Mouse (Mus musculus): ENCODE results near the gene Itgal. TPM values are rescaled to one million over a fixed set of nuclear protein-coding genes. Genes with fewer than 3 reads are reported as not detected.
"Not testable (repeated sequence)": the region's sequence is repeated elsewhere in the genome, so short reads cannot be mapped to it uniquely, and the experiment has no call there.

The Itgal gene
- polyA plus RNA-seq, 1 experiment from 2014 or later: 0.91 TPM

DNA sequence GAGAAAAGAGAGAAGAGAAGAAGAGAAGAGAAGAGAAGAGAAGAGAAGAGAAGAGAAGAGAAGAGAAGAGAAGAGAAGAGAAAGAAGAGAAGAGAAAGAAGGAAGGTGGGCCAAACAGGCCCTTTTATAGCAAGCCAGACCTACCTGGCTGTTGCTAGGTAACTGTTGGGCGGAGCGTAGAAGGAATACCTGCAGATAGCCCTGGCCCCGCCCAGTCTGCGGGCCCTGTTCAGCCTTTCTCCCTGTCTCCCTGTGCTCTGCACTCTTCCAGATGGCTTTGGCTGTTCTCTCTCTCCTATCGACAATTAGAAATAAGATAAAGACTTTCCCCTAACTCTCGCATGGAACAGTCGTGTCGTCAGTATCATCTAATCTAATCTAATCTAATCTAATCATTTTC, 50.6 kb downstream of the Itgal start:
- H3K4me3 ChIP-seq (ENCODE audit: low read depth, low read length): peak overlapping the region; percentile 78
- H3K27me3 ChIP-seq (ENCODE audit: control insufficient read depth, insufficient read depth, low read length): no peaks in the 10 kb centered on the region
- H3K9ac ChIP-seq (replicated peaks; ENCODE audit: low read depth, low read length): peak overlapping the region; percentile 90; the same call in 1 of the 2 replicates
- peaks cover 13% of the 10 kb centered on the region; the same call in 1 of the 2 replicates for H3K36me3 ChIP-seq (ENCODE audit: control insufficient read depth, insufficient read depth, low read length)
- ATAC-seq (ENCODE audit: insufficient number of reproducible peaks, insufficient read depth, low FRiP score, low read depth): 0 out of 2 replicates have a peak, but pooled peaks have one; percentile 35
- H3K27ac ChIP-seq (ENCODE audit: low read length): peak overlapping the region; percentile 94
- H3K4me1 ChIP-seq (ENCODE audit: control insufficient read depth, insufficient read depth, low read length): peaks cover 12% of the 10 kb centered on the region
- H3K4me2 ChIP-seq (replicated peaks; ENCODE audit: low read depth, low read length): peak overlapping the region; percentile 64
- 11% methylated on average over 8 of the region's 8 CpGs for WGBS
- H3K9me3 ChIP-seq (ENCODE audit: control insufficient read depth, low read depth, low read length): no peaks in the 10 kb centered on the region

DNA sequence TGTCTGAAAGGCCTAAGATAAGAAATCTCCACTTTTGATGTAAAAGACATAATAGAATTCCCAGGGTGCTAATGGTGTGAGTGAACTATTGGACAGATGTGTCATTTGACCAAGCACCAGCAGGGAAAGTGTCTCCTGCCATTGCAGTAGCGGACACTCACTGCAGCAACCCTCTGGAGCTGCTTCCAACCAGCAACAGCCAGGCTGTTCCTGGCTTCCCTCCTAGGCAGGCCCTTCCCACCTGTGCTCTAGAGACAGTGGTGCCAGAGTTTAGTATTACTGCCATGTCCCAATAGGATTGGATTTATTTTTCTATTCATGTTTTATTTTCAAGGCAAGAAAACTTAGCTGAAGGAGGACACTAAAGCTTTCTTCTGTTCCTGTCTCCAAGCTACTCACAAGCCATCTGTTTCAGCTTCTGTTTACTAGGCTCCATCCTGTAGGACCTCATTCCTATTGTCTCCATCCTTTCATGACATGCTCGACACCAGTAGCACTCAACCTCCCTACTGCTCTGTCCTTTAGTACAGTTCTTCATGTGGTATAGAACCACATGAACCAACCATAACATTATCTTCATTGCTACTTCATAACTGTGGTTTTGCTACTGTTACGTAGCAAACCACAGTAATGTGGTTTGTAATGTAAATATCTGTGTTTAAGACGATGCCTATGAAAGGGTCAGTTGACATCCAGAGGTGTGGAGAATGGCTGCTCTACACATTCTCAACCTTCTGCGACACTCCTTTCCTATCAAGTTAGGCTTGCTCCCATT, 55.4 kb downstream of the Itgal start:
- 86% methylated on average over 5 of the region's 5 CpGs for WGBS
- no peak overlapping the region for H3K27ac ChIP-seq (ENCODE audit: low read length)

DNA sequence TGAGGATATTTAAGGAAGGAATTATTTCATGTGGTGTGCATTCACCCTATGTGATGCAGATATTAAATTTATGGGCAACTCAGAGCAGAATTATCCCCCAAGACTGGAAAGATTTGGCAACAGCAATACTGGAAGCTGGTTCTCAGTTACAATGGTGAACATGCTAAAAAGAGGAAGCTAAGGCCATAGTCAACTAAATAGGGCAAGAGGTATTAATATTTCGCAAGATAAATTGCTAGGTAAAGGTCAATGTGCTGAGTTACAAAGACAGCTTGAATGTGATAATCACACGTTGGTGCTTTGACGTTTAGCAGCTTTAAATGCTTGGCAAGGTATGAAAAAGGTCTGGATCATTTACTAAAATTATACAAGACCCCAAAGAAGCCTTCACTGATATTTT, 59.7 kb downstream of the Itgal start:
- Histone ChIP-seq H3K4me1 (ENCODE audit: control insufficient read depth, insufficient read depth, low read length) (no peaks in the 10 kb centered on the region), H3K4me3 (ENCODE audit: low read depth, low read length) (no peak overlapping the region), H3K9me3 (ENCODE audit: control insufficient read depth, low read depth, low read length) (no peaks in the 10 kb centered on the region), H3K27ac (ENCODE audit: low read length) (no peak overlapping the region), H3K36me3 (ENCODE audit: control insufficient read depth, insufficient read depth, low read length) (no peaks in the 10 kb centered on the region), H3K4me2 (replicated peaks; ENCODE audit: low read depth, low read length) (no peak overlapping the region), H3K27me3 (ENCODE audit: control insufficient read depth, insufficient read depth, low read length) (no peaks in the 10 kb centered on the region), H3K9ac (replicated peaks; ENCODE audit: low read depth, low read length) (no peak overlapping the region)
- WGBS: 48% methylated on average over 3 of the region's 3 CpGs
- no peak for ATAC-seq (ENCODE audit: insufficient number of reproducible peaks, insufficient read depth, low FRiP score, low read depth)

More for the DNA sequence above, 55.4 kb downstream of the Itgal start:
- ATAC-seq (ENCODE audit: insufficient number of reproducible peaks, insufficient read depth, low FRiP score, low read depth): no peak
- Histone ChIP-seq H3K9ac (replicated peaks; ENCODE audit: low read depth, low read length) (no peak overlapping the region), H3K4me2 (replicated peaks; ENCODE audit: low read depth, low read length) (no peak overlapping the region), H3K36me3 (ENCODE audit: control insufficient read depth, insufficient read depth, low read length) (no peaks in the 10 kb centered on the region), H3K27me3 (ENCODE audit: control insufficient read depth, insufficient read depth, low read length) (no peaks in the 10 kb centered on the region), H3K4me1 (ENCODE audit: control insufficient read depth, insufficient read depth, low read length) (peaks cover 6% of the 10 kb centered on the region), H3K4me3 (ENCODE audit: low read depth, low read length) (no peak overlapping the region), H3K9me3 (ENCODE audit: control insufficient read depth, low read depth, low read length) (no peaks in the 10 kb centered on the region)

DNA sequence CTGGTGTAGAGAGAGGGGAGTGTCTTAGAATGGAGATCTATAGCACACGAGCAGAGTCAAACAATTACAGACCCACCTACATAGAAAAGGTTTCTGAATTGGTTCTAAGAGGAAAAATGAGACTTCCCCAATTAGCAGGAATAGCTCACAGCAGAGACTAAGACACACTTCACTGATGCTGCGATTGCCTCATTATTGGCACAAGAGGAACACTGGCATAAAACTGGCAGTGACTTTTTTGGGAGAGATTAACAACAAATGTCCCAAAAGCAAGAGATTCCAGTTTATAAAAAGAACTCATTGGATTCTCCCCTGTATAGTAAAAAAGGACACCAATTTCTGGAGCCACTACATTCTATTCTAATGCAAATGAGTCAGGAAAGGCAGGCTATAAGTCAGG, 61.8 kb downstream of the Itgal start:
- H3K9ac ChIP-seq (replicated peaks; ENCODE audit: low read depth, low read length): no peak overlapping the region
- no peak overlapping the region for H3K27ac ChIP-seq (ENCODE audit: low read length)
- 69% methylated on average over 2 of the region's 2 CpGs for WGBS
- H3K27me3 ChIP-seq (ENCODE audit: control insufficient read depth, insufficient read depth, low read length): no peaks in the 10 kb centered on the region
- H3K36me3 ChIP-seq (ENCODE audit: control insufficient read depth, insufficient read depth, low read length): no peaks in the 10 kb centered on the region
- H3K9me3 ChIP-seq (ENCODE audit: control insufficient read depth, low read depth, low read length): no peaks in the 10 kb centered on the region
- no peak overlapping the region for H3K4me3 ChIP-seq (ENCODE audit: low read depth, low read length)
- H3K4me1 ChIP-seq (ENCODE audit: control insufficient read depth, insufficient read depth, low read length): no peaks in the 10 kb centered on the region
- no peak for ATAC-seq (ENCODE audit: insufficient number of reproducible peaks, insufficient read depth, low FRiP score, low read depth)
- no peak overlapping the region for H3K4me2 ChIP-seq (replicated peaks; ENCODE audit: low read depth, low read length)

DNA sequence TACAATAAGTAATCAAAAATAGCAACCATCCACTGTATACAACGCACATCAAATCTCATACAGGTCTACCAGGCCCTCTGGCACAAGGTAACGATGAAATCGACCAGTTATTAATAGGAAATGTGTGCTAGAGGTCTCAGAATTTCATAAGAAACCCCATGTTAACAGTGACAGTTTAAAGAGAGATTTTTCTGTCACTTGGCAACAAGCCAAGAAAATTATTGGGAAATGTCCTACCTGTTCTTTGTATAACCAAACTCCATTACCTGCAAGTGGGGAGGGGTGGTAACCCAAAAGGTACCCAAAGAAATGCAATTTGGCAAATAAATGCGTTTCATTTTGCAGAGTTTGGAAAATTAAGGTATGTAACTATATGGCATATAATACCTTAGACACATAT, 62.4 kb downstream of the Itgal start:
- H3K4me1 ChIP-seq (ENCODE audit: control insufficient read depth, insufficient read depth, low read length): peaks cover 2% of the 10 kb centered on the region; the same call in 1 of the 2 replicates
- no peak overlapping the region for H3K4me3 ChIP-seq (ENCODE audit: low read depth, low read length)
- no peaks in the 10 kb centered on the region for H3K36me3 ChIP-seq (ENCODE audit: control insufficient read depth, insufficient read depth, low read length)
- no peak overlapping the region for H3K27ac ChIP-seq (ENCODE audit: low read length)
- H3K9ac ChIP-seq (replicated peaks; ENCODE audit: low read depth, low read length): no peak overlapping the region
- no peaks in the 10 kb centered on the region for H3K9me3 ChIP-seq (ENCODE audit: control insufficient read depth, low read depth, low read length)
- no peak overlapping the region for H3K4me2 ChIP-seq (replicated peaks; ENCODE audit: low read depth, low read length)
- 62% methylated on average over 4 of the region's 4 CpGs for WGBS
- peaks cover 3% of the 10 kb centered on the region; the same call in 1 of the 2 replicates for H3K27me3 ChIP-seq (ENCODE audit: control insufficient read depth, insufficient read depth, low read length)
- ATAC-seq (ENCODE audit: insufficient number of reproducible peaks, insufficient read depth, low FRiP score, low read depth): no peak

DNA sequence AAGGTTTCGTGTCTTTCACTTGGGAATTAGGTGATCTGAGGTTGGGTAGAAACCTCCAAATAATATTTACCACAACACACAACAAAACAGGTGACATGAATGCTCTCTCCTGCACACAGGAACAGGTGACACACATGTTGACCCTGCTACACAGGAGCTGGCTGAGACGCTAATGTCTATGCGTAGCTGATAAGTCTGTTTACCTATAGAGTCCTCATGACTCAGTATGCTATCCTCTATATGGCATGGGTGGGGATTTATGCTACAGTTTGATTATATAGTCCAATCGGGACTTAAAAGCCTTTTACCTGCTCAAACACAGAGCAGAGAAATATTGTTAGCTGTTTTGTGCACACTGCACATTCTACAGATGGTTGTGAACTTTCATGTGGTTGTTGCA, 64.2 kb downstream of the Itgal start:
- Histone ChIP-seq H3K9me3 (ENCODE audit: control insufficient read depth, low read depth, low read length) (no peaks in the 10 kb centered on the region), H3K4me2 (replicated peaks; ENCODE audit: low read depth, low read length) (no peak overlapping the region), H3K27me3 (ENCODE audit: control insufficient read depth, insufficient read depth, low read length) (peaks cover 3% of the 10 kb centered on the region; the same call in 1 of the 2 replicates), H3K4me3 (ENCODE audit: low read depth, low read length) (no peak overlapping the region), H3K9ac (replicated peaks; ENCODE audit: low read depth, low read length) (no peak overlapping the region), H3K4me1 (ENCODE audit: control insufficient read depth, insufficient read depth, low read length) (peaks cover 7% of the 10 kb centered on the region; the same call in 1 of the 2 replicates), H3K27ac (ENCODE audit: low read length) (no peak overlapping the region), H3K36me3 (ENCODE audit: control insufficient read depth, insufficient read depth, low read length) (no peaks in the 10 kb centered on the region)
- 44% methylated on average over 4 of the region's 4 CpGs for WGBS
- ATAC-seq (ENCODE audit: insufficient number of reproducible peaks, insufficient read depth, low FRiP score, low read depth): no peak

DNA sequence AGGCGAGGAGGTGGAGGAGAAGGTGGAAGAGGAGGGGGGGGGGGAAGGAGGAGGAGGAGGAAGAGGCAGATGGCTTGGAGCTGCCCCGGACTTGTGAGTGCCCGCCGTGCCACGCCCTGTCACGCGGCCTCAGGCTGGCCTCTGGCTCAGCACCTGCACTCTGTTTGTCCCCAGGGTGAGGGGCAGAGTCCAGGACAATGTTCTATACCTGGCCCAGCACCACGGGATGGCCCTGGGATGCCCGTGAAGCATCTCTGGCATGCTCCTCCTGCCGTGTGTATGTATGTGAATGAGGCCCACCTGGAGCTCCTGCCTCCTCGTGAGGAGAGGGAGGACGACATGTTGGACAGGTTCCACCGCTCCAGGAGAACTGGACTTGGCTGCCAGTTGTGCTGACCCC, 65.4 kb downstream of the Itgal start:
- peaks cover 7% of the 10 kb centered on the region; the same call in 1 of the 2 replicates for H3K4me1 ChIP-seq (ENCODE audit: control insufficient read depth, insufficient read depth, low read length)
- 38% methylated on average over 13 of the region's 13 CpGs for WGBS
- 0 out of 2 replicates have a peak, but pooled peaks have one; percentile 28 for ATAC-seq (ENCODE audit: insufficient number of reproducible peaks, insufficient read depth, low FRiP score, low read depth)

DNA sequence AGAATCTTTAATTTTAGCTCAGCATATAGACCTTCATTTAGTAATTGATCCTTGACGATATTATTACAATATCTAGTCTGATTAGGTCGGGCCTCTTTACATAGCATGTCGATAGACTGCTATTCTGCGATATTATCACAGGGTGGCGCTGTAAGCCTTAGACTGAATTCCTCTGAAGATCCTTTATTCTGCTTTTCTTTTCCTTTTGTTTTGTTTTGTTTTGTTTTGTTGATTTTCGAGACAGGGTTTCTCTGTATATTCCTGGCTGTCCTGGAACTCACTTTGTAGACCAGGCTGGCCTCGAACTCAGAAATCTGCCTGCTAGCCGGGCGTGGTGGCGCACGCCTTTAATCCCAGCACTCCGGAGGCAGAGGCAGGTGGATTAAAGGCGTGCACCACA, 66.4 kb downstream of the Itgal start:
- H3K9me3 ChIP-seq (ENCODE audit: control insufficient read depth, low read depth, low read length); H3K27ac ChIP-seq (ENCODE audit: low read length); ATAC-seq (ENCODE audit: insufficient number of reproducible peaks, insufficient read depth, low FRiP score, low read depth); H3K36me3 ChIP-seq (ENCODE audit: control insufficient read depth, insufficient read depth, low read length); H3K9ac ChIP-seq (replicated peaks; ENCODE audit: low read depth, low read length); H3K4me3 ChIP-seq (ENCODE audit: low read depth, low read length); H3K27me3 ChIP-seq (ENCODE audit: control insufficient read depth, insufficient read depth, low read length); H3K4me2 ChIP-seq (replicated peaks; ENCODE audit: low read depth, low read length); H3K4me1 ChIP-seq (ENCODE audit: control insufficient read depth, insufficient read depth, low read length): not testable (repeated sequence)
- WGBS: 19% methylated on average over 13 of the region's 13 CpGs

More for the DNA sequence above, 65.4 kb downstream of the Itgal start:
- Histone ChIP-seq H3K27ac (ENCODE audit: low read length) (no peak overlapping the region), H3K36me3 (ENCODE audit: control insufficient read depth, insufficient read depth, low read length) (no peaks in the 10 kb centered on the region), H3K9ac (replicated peaks; ENCODE audit: low read depth, low read length) (no peak overlapping the region), H3K27me3 (ENCODE audit: control insufficient read depth, insufficient read depth, low read length) (peaks cover 3% of the 10 kb centered on the region; the same call in 1 of the 2 replicates), H3K4me3 (ENCODE audit: low read depth, low read length) (no peak overlapping the region), H3K4me2 (replicated peaks; ENCODE audit: low read depth, low read length) (no peak overlapping the region), H3K9me3 (ENCODE audit: control insufficient read depth, low read depth, low read length) (no peaks in the 10 kb centered on the region)
